Mouse (Mus musculus): Measurements from ENCODE around the gene Rps6ka4.
A peak's percentile ranks its signal among the peaks of the same experiment; 100 is the strongest.

Gene Rps6ka4

GRCm38 (mm10) chr19:6840475-6841291 is at the start of gene Rps6ka4:
Gene Rps6ka4, minus strand, starts transcription at chr19:6840636.
- DNase-seq: peak; percentile 99

- DNase-seq: peak; percentile 61
Observed at GRCm38 (mm10) chr19:6877965-6878364, 37.5 kb upstream of the Rps6ka4 start.

- peak; percentile 45 for DNase-seq
Observed at GRCm38 (mm10) chr19:6876799-6877198, 36.4 kb upstream of the Rps6ka4 start.

GRCm38 (mm10) chr19:6875834-6876233 is 35.4 kb upstream of the Rps6ka4 start:
- peak; percentile 75 for DNase-seq

- no peak for DNase-seq
Observed at GRCm38 (mm10) chr19:6874257-6874656, 33.8 kb upstream of the Rps6ka4 start.

- peak; percentile 87 for DNase-seq
Observed at GRCm38 (mm10) chr19:6872701-6873100, 32.3 kb upstream of the Rps6ka4 start.

GRCm38 (mm10) chr19:6871574-6872271 is 31.3 kb upstream of the Rps6ka4 start:
- peak; percentile 93 for DNase-seq

GRCm38 (mm10) chr19:6869355-6869754 is 28.9 kb upstream of the Rps6ka4 start:
- peak; percentile 99 for DNase-seq

GRCm38 (mm10) chr19:6861451-6861850 is 21.0 kb upstream of the Rps6ka4 start:
- peak; percentile 54 for DNase-seq

GRCm38 (mm10) chr19:6860706-6861105 is 20.3 kb upstream of the Rps6ka4 start:
- peak; percentile 77 for DNase-seq

GRCm38 (mm10) chr19:6859971-6860370 is 19.5 kb upstream of the Rps6ka4 start:
- DNase-seq: peak; percentile 13

- peak; percentile 19 for DNase-seq
Observed at GRCm38 (mm10) chr19:6859032-6859651, 18.7 kb upstream of the Rps6ka4 start.

- peak; percentile 96 for DNase-seq
Observed at GRCm38 (mm10) chr19:6858031-6858430, 17.6 kb upstream of the Rps6ka4 start, which contains the start of gene Ccdc88b. Gene Ccdc88b, minus strand, starts transcription at chr19:6858211.

GRCm38 (mm10) chr19:6857391-6858005 is 17.1 kb upstream of the Rps6ka4 start:
- peak; percentile 89 for DNase-seq

- DNase-seq: peak; percentile 91
Observed at GRCm38 (mm10) chr19:6857003-6857360, 16.5 kb upstream of the Rps6ka4 start.

- DNase-seq: no peak
Observed at GRCm38 (mm10) chr19:6856281-6857002, 16.0 kb upstream of the Rps6ka4 start.

GRCm38 (mm10) chr19:6855225-6856031 is 15.0 kb upstream of the Rps6ka4 start:
- DNase-seq: peak; percentile 94

- DNase-seq: peak; percentile 75
Observed at GRCm38 (mm10) chr19:6854658-6855057, 14.2 kb upstream of the Rps6ka4 start.

- DNase-seq: no peak
Observed at GRCm38 (mm10) chr19:6853903-6854302, 13.5 kb upstream of the Rps6ka4 start.

- no peak for DNase-seq
Observed at GRCm38 (mm10) chr19:6852393-6853305, 12.2 kb upstream of the Rps6ka4 start.

All from heart, adult 11 months (tissue).